ENCODE assay signal across 1 mouse cellular context in genomic region chr19:12796328-12796931, GRCm38 (mm10).
TF ChIP-seq lines count a peak whose summit lies in the region.

No protein-coding gene starts in this region.

TF ChIP-seq in MEL, 35 proteins besides CTCF, POLR2A, EP300 and RAD21:
- TF ChIP-seq POLR2AphosphoS2 (IDR thresholded peaks at IDR 0.05; ENCODE audit: low read length) (peak; percentile 64; the same call in 1 of the 2 replicates), BHLHE40 (IDR thresholded peaks at IDR 0.05; ENCODE audit: borderline replicate concordance, low read depth, low read length) (peak; percentile 96), ZNF384 (IDR thresholded peaks at IDR 0.05; ENCODE audit: low read depth, low read length) (no peak), POLR2AphosphoS5 (IDR thresholded peaks at IDR 0.05; ENCODE audit: borderline replicate concordance, low read depth, low read length) (no peak), USF1 (IDR thresholded peaks at IDR 0.05; ENCODE audit: low read depth, low read length) (no peak), TCF12 (IDR thresholded peaks at IDR 0.05; ENCODE audit: low read depth, low read length) (peak; percentile 58; the same call in 1 of the 2 replicates), TAL1 (IDR thresholded peaks at IDR 0.05; ENCODE audit: low read length) (no peak), SIN3A (IDR thresholded peaks at IDR 0.05; ENCODE audit: low read length) (peak; percentile 55), JUND (IDR thresholded peaks at IDR 0.05; ENCODE audit: low read depth, low read length) (peak; percentile 86; the same call in 1 of the 2 replicates), ETS1 (IDR thresholded peaks at IDR 0.05; ENCODE audit: low read depth, low read length) (peak; percentile 86), ZMIZ1 (IDR thresholded peaks at IDR 0.05; ENCODE audit: low read depth, low read length) (peak; percentile 68; the same call in 1 of the 2 replicates), GABPA (IDR thresholded peaks at IDR 0.05; ENCODE audit: low read depth, low read length) (no peak), KAT2A (conservative IDR thresholded peaks at IDR 0.05; ENCODE audit: low read depth, low read length) (no peak), NELFE (IDR thresholded peaks at IDR 0.05; ENCODE audit: low read depth, low read length) (peak; percentile 50), ZKSCAN1 (IDR thresholded peaks at IDR 0.05; ENCODE audit: low read depth, low read length) (no peak), UBTF (IDR thresholded peaks at IDR 0.05; ENCODE audit: borderline replicate concordance, insufficient read depth, low read depth, low read length) (no peak), E2F4 (IDR thresholded peaks at IDR 0.05; ENCODE audit: borderline replicate concordance, low read depth, low read length) (no peak), NRF1 (IDR thresholded peaks at IDR 0.05; ENCODE audit: insufficient read depth, low read depth, low read length, poor library complexity, severe bottlenecking) (no peak), HCFC1 (IDR thresholded peaks at IDR 0.05; ENCODE audit: low read depth, low read length) (no peak), MAX (IDR thresholded peaks at IDR 0.05; ENCODE audit: low read length) (peak; percentile 82), ZC3H11A (IDR thresholded peaks at IDR 0.05; ENCODE audit: low read depth, low read length) (no peak), GATA1 (IDR thresholded peaks at IDR 0.05; ENCODE audit: low read depth, low read length) (peak; percentile 49; the same call in 1 of the 2 replicates), ELF1 (IDR thresholded peaks at IDR 0.05; ENCODE audit: low read depth, low read length) (peak; percentile 47; the same call in 1 of the 2 replicates), CHD1 (IDR thresholded peaks at IDR 0.05; ENCODE audit: low read depth, low read length) (no peak; the same call in 1 of the 2 replicates), MYC (IDR thresholded peaks at IDR 0.05; ENCODE audit: low read depth, low read length) (0 out of 2 replicates have a peak, but pooled peaks have one; percentile 12), MAZ (IDR thresholded peaks at IDR 0.05; ENCODE audit: low read depth, low read length) (no peak; the same call in 1 of the 2 replicates), MEF2A (IDR thresholded peaks at IDR 0.05; ENCODE audit: extremely low read depth, insufficient replicate concordance, low read depth, low read length, poor library complexity, severe bottlenecking) (no peak), CHD2 (IDR thresholded peaks at IDR 0.05; ENCODE audit: low read length) (no peak), MXI1 (IDR thresholded peaks at IDR 0.05; ENCODE audit: low read depth, low read length) (peak; percentile 44), TBP (IDR thresholded peaks at IDR 0.05; ENCODE audit: low read depth, low read length) (peak; percentile 55; the same call in 1 of the 2 replicates), SMC3 (IDR thresholded peaks at IDR 0.05; ENCODE audit: low read depth, low read length) (no peak), MAFK (IDR thresholded peaks at IDR 0.05; ENCODE audit: borderline replicate concordance, low read depth, low read length) (no peak; the same call in 1 of the 2 replicates), MYB (IDR thresholded peaks at IDR 0.05; ENCODE audit: low read depth, low read length) (peak; percentile 92), USF2 (IDR thresholded peaks at IDR 0.05; ENCODE audit: borderline replicate concordance in 1 of 2, insufficient read depth in 1 of 2, low read depth in 1 of 2, low read length in 2 of 2) (no peak), RCOR1 (IDR thresholded peaks at IDR 0.05; ENCODE audit: low read depth, low read length) (0 out of 2 replicates have a peak, but pooled peaks have one; percentile 36)
